Mouse (Mus musculus): Measurements from ENCODE around the gene Ntm.

DNA sequence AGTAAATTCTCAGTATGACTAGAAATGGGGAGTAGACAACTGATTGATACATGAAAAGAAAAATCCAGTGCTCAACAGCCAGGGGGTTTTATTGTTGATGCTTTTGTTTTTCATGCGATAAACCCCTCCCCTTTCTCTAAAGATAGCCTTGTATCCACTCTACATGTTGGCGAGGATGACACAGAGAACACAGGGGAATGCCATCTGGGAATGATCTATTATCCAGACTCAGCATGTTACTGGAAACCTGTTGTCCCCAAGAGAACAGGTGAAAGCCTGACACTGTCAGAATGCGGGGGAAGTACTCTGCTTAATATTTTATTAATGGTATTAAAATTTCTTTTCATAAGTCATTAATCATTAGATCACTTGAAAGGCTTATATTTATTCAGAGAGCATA lies 690.1 kb downstream of the Ntm start:
- no peak for TF ChIP-seq POLR2A (IDR thresholded peaks at IDR 0.05; ENCODE audit: control insufficient read depth, low read depth, low read length)
- no peak for TF ChIP-seq CTCF (IDR thresholded peaks at IDR 0.05; ENCODE audit: control insufficient read depth, insufficient read depth, insufficient replicate concordance, low read depth, low read length)
